Mouse (Mus musculus): ENCODE results near the gene Sln. TPM values are rescaled to one million over a fixed set of nuclear protein-coding genes. Genes with fewer than 3 reads are reported as not detected.

Gene Sln
- 10 to 100 TPM; 25.4 to 57.3 TPM for total RNA-seq (2021)
- long read RNA-seq, experiment 1, transcript Sln-201 (2 exons, 1,318 nt): major isoform, 46 of 46 reads
- long read RNA-seq, experiment 1, partial matches to known transcripts: 0 of 46 reads
- long read RNA-seq, experiment 1, other reads (novel, unspliced or antisense): 0 of 46 reads
- long read RNA-seq, experiment 2, transcript Sln-201 (2 exons, 1,318 nt): major isoform, 121 of 122 reads
- long read RNA-seq, experiment 2, partial matches to known transcripts: 0 of 122 reads
- long read RNA-seq, experiment 2, other reads (novel, unspliced or antisense): 1 of 122 reads

GRCm38 (mm10) chr9:53849864-53850263 lies at the start of gene Sln:
TSS of gene Sln (plus strand) at chr9:53850164.
- intact Hi-C loops (cut with DNase I): no loop called here
- no peak for DNase-seq

GRCm38 (mm10) chr9:53802921-53803320 lies 47.0 kb upstream of the Sln start:
- DNase-seq: no peak
- intact Hi-C loops (cut with DNase I): no loop called here

GRCm38 (mm10) chr9:53806496-53807086 lies 43.4 kb upstream of the Sln start:
- intact Hi-C loops (cut with DNase I): no loop called here
- DNase-seq: no peak

GRCm38 (mm10) chr9:53813418-53813817 lies 36.5 kb upstream of the Sln start:
- intact Hi-C loops (cut with DNase I): loop anchor here (10.0 kb wide), 1 partner anchor 59 kb away; no protein-coding TSS in a partner anchor

GRCm38 (mm10) chr9:53818760-53819159 lies 31.2 kb upstream of the Sln start:
- DNase-seq: peak; percentile 53 to 67
- intact Hi-C loops (cut with DNase I): loop anchor here (10.0 kb wide), 1 partner anchor 64 kb away; no protein-coding TSS in a partner anchor

More at GRCm38 (mm10) chr9:53813418-53813817, 36.5 kb upstream of the Sln start:
- no peak for DNase-seq

GRCm38 (mm10) chr9:53825318-53825717 lies 24.6 kb upstream of the Sln start:
- intact Hi-C loops (cut with DNase I): loop anchor here (5.0 kb wide), 1 partner anchor 287 kb away; no protein-coding TSS in a partner anchor
- peak in 1 of 2 experiments; percentile 11 for DNase-seq

GRCm38 (mm10) chr9:53829081-53829865 lies 20.7 kb upstream of the Sln start:
- peak in 1 of 2 experiments; percentile 38 for DNase-seq
- intact Hi-C loops (cut with DNase I): loop anchor here (2.0 to 5.0 kb wide), 2 partner anchors 156 to 283 kb away; no protein-coding TSS in a partner anchor

GRCm38 (mm10) chr9:53829866-53830209 lies 20.1 kb upstream of the Sln start:
- intact Hi-C loops (cut with DNase I): loop anchor here (2.0 to 5.0 kb wide), 2 partner anchors 155 to 282 kb away; no protein-coding TSS in a partner anchor
- no peak for DNase-seq

GRCm38 (mm10) chr9:53835039-53835438 lies 14.9 kb upstream of the Sln start:
- DNase-seq: no peak
- intact Hi-C loops (cut with DNase I): no loop called here

GRCm38 (mm10) chr9:53835976-53836375 lies 14.0 kb upstream of the Sln start:
- intact Hi-C loops (cut with DNase I): no loop called here

GRCm38 (mm10) chr9:53838816-53839215 lies 11.1 kb upstream of the Sln start:
- no peak for DNase-seq
- intact Hi-C loops (cut with DNase I): no loop called here

More at GRCm38 (mm10) chr9:53835976-53836375, 14.0 kb upstream of the Sln start:
- DNase-seq: no peak

- intact Hi-C loops (cut with DNase I): no loop called here
- DNase-seq: no peak
Observed at GRCm38 (mm10) chr9:53848548-53848947, 1.4 kb upstream of the Sln start.

GRCm38 (mm10) chr9:53852158-53852557 lies 2.2 kb downstream of the Sln start:
- peak in 1 of 2 experiments; percentile 11 for DNase-seq
- intact Hi-C loops (cut with DNase I): no loop called here

GRCm38 (mm10) chr9:53853672-53854071 lies 3.7 kb downstream of the Sln start:
- intact Hi-C loops (cut with DNase I): no loop called here
- DNase-seq: no peak

- DNase-seq: no peak
- intact Hi-C loops (cut with DNase I): no loop called here
Observed at GRCm38 (mm10) chr9:53854525-53854924, 4.6 kb downstream of the Sln start.

- peak in 1 of 2 experiments; percentile 6 for DNase-seq
- intact Hi-C loops (cut with DNase I): no loop called here
Observed at GRCm38 (mm10) chr9:53857864-53858263, 7.9 kb downstream of the Sln start.

- no peak for DNase-seq
Observed at GRCm38 (mm10) chr9:53873239-53873638, 23.3 kb downstream of the Sln start.

GRCm38 (mm10) chr9:53877423-53877822 lies 27.5 kb downstream of the Sln start:
- DNase-seq: no peak
- intact Hi-C loops (cut with DNase I): no loop called here

More at GRCm38 (mm10) chr9:53873239-53873638, 23.3 kb downstream of the Sln start:
- intact Hi-C loops (cut with DNase I): no loop called here

- no peak for DNase-seq
- intact Hi-C loops (cut with DNase I): no loop called here
Observed at GRCm38 (mm10) chr9:53883588-53884280, 33.8 kb downstream of the Sln start.

- peak; percentile 7 to 16 for DNase-seq
- intact Hi-C loops (cut with DNase I): loop anchor here (10.0 kb wide), 1 partner anchor 95 kb away; no protein-coding TSS in a partner anchor
Observed at GRCm38 (mm10) chr9:53890075-53890474, 40.1 kb downstream of the Sln start.
